Mouse (Mus musculus) CH12.LX (cell line): ENCODE results near the gene Fam71d.

ENCODE experiments used
- E2F4 ChIP-seq: IDR thresholded peaks from 2 replicates; pipeline ENCODE4 v1.6.1; 2011; ENCODE audit warnings: low read depth, low read length, improper control_type of control experiment; ENCODE audit not compliant: insufficient replicate concordance
- POLR2AphosphoS2 ChIP-seq: IDR thresholded peaks from 2 replicates; pipeline ENCODE4 v1.6.1; 2011; ENCODE audit warnings: low read depth, low read length, improper control_type of control experiment
- SMC3 ChIP-seq: IDR thresholded peaks from 2 replicates; pipeline ENCODE4 v1.6.1; 2011; ENCODE audit warnings: low read depth, low read length, improper control_type of control experiment

GRCm38 (mm10) chr12:78740289-78740688 lies 49.0 kb downstream of the Fam71d start:
- TF ChIP-seq POLR2AphosphoS2 (no peak), SMC3 (no peak), E2F4 (no peak)
